Mouse (Mus musculus) urinary bladder, postnatal 4 days (tissue): Measurements from ENCODE around the gene Gramd1c.

Experiments used
- DNase-seq, 2 experiments: peaks; one replicate each; pipeline ENCODE4 v3.0.0; 2021 to 2022; ENCODE audit warnings: low spot score in 2 of 2

The Gramd1c gene

DNA sequence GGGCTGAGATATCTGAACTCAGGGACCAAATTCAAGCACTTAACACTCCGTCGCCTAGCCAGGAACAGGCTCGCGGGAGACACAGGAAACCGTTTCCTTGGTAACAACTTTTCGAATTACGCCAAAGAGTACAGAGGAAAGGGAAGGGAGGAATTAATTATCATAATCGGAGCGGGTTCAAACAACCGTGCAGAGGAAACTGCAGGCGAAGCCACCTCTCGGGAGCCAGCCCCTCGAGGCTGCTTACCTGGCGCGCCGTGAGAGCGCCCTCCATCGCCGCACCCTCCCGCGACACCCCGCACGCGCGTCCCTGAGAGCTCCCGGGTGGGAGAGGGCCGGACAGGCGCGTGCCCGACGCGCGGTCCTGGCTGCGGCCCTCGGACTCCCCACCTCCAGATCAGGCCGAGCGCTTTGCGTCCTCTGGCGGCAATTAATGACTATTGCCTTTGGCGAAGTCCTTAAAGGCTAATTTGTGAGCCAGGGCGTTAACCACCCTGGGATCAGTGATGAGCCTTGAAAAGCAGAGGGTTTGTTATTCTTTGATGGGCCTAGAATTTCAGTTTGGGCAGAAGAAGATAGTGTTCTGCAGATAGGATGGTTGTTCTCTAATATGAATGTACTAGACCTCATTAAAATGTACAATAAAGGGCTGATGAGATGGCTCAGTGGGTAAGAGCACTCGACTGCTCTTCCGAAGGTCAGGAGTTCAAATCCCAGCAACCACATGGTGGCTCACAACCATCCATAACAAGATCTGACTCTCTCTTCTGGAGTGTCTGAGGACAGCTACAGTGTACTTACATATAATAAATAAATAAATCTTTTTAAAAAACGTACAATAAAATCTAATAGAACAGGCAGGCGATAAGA lies at the start of gene Gramd1c:
Gene Gramd1c, minus strand, starts transcription at position 321 of the 870 bp plus-strand sequence.
- DNase-seq = peak; percentile 65 to 70

DNA sequence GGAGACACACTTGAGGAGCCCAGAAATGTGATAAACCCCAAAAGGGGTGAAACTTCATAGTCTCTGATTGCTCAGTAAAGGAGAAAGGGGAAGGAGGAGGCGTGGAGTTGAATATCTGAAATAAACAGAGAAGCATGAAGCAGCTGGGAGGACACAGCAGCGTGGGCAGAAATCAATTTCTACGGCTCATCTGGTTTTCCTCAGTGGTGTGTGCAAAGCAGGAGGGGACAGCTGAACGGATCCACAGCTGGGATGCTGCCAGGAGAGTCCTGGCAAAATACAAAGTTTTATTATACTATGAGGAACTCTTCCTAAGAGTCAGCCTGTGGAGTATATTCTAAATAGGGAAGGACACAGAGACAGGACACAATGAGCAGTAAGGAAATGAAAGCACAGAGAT lies 45.9 kb upstream of the Gramd1c start:
- DNase-seq = no peak

DNA sequence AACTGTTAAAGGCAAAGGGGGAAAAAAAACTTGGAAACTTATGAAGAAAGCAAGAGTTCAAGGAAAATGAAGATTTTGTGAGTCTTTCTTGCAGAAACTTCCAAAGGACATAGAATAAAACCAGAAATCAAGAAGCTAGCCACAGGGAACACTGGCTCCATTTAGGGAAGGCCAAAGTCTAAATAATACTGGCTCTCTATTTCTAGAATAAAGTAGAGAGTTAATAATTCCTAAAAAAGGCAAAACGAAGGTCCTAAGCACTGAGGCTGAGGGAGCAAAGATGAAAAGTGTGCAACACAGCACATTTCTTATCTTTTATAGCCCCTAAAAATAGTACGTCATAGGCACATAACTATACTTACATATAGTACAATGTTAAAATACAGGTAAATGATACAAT lies 42.1 kb upstream of the Gramd1c start:
- DNase-seq = no peak

DNA sequence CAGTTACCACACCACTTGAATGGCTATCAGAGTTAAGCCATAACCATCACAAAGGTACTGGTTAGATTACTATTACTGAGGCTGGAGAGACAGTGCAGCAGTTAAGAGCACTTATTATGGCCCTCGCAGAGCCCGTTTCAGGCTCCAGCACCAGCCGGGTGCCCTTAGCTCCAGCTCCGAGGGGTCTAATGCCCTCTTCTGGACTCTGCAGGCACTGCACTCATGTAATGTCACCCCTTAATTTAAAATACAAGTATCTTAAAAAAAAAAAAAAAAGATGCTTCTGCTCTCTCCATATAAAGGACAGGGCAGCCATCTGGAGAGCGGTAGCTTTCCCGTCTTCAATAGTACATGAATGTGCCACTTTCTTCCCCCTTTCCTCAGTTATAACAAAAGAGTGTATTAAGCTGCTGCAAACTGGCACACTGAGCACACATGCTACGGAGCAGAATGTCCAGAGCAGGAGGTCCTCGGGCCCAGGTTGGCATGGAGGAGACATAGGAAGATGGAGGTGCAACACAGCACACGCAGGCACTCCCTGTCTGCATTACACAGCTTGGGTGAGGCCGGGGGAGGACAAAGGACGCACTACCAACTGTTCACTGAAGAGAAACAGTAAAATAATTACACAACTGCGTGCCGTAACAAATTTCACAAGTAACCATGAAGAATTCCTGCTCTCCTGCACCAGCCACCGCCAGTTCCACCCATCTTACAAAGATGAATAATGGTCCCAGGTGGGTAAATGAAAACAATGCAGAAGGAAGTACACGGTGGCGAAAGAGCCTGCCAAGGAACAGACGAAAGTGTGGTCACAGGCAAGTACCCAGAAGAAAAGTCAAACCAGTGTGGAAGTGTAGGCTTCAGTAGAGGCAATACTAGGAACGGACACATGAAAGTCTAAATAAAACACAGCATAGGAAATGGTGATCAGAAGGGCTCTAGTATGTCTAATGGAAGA lies 40.9 kb upstream of the Gramd1c start:
- DNase-seq = no peak

DNA sequence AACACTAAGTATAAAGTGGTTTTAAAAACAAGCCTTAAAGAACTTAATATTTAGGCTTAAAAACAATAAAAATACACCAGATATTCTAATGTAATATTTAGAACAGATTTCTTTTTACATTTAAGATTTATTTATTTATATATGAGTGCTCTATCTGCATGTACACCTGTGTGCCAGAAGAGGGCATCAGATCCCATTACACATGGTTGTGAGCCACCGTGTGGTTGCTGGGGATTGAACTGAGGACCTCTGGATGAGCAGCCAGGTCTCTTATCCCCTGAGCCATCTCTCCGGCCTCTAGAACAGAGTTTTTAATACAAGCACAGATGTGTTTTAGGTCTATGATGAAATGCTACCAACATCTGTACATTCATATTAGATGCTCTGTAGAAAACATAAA lies 39.8 kb upstream of the Gramd1c start:
- DNase-seq = no peak

DNA sequence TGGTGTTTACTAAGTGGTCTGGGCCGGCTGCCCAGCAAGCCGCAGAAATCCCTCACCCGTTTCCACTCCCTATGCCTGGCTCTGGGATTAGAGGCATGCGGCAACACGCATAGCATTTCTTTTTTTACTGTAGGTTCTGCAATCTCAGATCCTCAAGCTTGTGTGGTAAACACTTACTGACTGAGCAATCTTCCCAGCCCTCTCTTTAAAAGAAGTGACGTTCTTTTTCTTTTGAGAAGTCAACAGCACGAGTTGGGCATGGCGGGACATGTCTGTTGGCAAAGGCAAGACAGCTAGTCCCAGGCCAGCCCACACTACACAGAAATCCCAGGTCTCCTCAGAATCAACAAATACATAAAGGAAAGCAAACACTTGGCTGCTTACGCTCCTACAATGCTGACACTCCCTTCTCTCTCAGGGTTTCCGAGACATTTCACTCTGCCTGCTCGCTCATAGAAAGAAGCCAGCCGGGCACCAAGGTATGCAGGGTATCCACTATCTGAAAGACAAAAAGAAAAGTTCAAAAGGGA lies 38.1 kb upstream of the Gramd1c start:
- no peak for DNase-seq

DNA sequence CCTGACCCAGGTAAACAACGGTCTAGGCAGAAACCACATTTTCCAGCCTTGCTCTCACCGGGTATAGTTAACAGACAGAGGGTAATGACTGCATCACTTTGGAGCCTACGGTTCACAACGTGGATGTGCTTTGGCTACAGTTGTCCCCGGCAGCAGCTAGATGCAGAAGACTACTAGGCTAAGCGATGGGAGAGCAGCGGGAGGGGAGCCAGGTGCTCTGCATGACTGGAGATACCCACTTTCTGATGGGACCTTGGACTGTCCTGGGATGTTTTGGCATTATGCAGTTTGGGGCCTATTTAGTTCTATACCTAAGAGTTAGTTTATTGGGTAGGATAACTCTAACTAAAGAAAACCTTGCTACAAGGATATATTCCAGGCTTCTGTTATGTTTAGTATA lies 36.2 kb upstream of the Gramd1c start:
- no peak for DNase-seq

DNA sequence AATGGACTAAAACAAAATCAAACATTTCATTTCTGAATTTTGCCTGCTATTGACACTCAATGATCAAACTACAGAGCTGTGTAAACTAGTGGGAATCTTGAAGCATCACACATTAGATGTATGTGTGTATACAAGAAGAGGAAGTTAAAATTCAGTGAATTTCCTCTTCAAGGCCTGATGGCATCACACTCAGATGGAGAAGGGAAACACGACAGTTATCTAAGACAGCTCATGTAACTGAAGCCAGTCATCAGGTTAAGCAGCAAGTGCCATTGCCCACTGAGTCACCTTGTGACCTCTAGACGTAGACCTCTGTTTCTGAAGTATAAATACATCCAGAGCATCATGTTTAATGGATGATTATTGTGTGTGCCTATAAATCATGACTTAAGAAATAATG lies 24.5 kb upstream of the Gramd1c start:
- no peak for DNase-seq

DNA sequence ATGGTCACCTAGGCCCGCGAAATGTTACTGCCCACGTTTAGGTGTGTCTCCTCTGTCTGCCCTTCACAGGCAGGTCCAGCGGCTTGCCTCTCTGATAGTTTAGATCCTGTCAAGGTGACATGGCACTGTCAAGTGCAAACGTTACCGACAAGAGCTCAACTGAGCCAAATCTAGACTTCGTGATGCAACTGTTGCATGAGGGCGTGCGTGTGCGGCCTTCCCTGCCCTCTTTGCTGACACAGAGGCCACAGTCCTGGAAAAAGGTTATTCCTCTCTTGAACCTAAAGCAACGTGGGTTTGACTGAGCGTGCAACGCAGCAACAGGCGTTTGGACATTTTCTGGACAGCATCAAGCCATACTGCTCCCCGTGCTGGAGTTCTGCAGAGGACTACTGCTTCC lies 1.8 kb downstream of the Gramd1c start:
- DNase-seq = no peak

DNA sequence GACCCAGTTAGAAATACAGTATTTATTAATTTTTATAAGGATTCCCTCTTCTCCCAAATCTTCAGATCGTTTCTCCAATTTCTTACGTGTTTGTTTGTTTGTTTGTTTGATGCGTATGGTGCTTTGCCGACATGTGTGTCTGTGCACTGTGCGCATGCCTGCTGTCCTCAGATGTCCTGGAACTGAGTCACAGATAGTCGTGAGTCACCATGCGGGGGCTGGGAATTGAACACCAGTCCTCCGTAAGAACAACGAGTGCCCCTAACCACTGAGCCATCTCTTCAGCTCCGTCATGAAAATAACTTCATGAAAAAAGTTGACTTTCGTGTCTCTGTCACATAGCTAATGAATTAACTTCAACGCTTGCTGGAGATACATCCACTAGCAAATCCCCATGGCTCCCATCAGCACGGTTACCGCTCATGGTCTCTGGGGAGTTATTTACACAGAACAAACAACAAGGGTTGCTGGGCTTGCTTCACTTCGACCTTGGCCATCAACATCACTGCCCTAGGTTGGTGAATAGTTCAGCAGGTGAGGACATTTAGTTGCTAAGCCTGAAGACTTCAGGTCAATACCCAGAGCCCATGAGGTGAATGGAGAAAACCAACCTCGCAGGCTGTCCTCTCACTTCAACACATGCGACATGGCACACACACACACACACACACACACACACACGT lies 2.4 kb downstream of the Gramd1c start:
- no peak for DNase-seq

DNA sequence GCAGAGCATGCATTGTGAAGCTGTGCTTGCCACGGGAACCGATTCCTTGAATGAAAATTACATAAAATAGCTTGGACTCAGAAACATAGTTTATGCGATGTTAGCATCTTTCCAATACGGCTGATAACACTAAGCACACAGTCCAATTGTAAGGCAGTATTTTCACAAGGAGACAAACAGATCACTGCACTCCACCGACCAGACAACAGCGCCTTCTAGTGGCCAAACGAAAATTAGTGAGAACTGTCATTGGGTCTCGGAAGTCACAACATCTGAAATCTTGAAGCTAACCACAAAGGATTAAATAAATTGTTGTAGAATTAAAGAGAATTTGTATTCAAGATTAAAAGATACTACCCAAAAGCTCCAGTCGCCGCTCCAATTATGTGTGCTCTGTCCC lies 4.4 kb downstream of the Gramd1c start:
- peak; percentile 38 to 77 for DNase-seq

DNA sequence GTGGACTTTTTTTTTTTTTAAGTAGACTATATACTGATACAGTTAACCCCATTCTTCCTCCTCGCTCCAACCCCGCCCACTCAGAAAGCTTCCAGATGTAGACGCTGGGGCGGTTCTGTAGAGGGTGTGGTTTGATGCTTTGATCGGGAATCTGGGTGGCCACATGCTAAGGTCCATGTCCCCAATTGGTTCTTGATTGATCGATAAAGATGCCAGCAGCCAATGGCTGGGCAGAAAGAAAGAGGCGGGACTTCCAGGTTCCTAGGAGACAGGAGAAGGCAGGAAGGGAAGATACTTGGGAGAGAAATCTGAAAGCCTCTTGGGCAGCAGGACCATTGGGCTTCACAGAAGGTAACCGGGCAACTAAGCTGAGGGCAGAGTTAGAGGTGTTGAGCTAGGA lies 7.4 kb downstream of the Gramd1c start:
- DNase-seq = peak in 1 of 2 experiments; percentile 45

DNA sequence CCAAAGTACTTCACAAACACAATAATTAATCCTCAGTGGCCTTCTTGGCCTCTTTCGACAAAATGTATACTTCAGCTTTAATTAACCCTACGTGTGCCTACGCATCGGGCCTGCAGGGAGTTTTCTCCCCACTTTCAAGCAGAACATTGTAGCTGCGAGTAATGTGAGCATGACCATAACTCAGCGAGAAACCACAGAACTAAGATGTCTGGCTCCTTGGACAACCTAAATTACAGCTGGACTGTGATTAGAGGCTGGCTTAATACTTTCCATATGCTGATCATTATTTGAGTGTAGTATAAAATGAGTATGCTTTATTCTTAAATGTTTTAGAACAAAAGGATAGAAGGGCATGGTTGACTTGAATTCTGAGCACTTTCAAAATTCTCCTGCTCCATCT lies 9.9 kb downstream of the Gramd1c start:
- DNase-seq = no peak

DNA sequence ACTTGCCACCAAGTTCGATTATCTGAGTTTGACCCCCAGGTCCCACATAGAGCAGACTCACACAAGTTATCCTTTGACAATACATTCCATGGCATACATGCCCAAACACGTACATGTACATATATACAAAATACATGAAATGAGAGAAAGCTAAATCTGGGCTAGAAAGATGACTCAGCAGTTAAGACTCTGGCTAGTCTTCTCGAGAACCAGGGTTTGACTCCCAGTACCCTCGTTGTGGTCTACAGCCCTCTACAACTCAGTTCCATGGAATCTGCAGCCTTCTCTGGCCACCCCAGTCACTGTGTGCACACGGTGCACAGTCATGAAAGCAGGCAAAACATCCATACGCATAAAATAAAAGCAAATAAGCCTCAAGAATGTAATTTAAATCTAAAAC lies 10.8 kb downstream of the Gramd1c start:
- DNase-seq = no peak

DNA sequence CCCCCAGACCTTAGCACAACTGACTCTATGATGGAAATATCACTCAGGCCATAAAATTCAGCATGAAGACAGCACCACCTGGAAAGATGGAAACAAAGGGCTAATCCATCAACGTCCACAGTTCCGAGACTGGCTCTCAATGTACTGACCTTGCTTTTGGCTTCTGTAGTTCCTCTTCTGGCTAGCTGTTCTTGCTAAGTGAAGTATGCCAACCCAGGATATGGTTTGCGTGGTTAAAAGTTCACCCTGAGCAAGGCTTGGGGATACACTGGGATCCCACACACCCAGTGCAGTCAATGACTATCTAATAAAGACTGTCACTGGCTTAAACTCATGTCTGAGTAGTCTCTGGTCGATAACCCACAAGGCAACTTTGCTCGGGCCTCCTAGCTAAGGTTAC lies 13.0 kb downstream of the Gramd1c start:
- peak in 1 of 2 experiments; percentile 16 for DNase-seq

DNA sequence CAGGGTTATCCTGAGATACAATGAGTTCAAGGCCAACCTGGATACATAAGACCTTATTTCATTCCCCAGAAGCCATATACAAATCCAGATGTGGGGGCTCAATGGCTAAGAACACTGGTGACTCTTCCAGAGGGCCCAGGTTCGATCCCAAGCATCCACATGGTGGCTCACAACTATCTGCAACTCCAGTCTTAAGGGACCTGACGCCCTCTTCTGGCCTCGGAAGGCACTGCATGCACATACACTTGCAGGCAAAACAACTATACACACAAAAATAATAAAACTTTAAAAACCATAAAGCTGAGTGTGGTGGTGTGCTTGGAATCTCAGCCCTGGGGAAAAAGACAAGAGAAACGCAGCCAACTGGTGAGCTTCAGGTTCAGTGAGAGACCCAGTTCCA lies 24.0 kb downstream of the Gramd1c start:
- DNase-seq = no peak

DNA sequence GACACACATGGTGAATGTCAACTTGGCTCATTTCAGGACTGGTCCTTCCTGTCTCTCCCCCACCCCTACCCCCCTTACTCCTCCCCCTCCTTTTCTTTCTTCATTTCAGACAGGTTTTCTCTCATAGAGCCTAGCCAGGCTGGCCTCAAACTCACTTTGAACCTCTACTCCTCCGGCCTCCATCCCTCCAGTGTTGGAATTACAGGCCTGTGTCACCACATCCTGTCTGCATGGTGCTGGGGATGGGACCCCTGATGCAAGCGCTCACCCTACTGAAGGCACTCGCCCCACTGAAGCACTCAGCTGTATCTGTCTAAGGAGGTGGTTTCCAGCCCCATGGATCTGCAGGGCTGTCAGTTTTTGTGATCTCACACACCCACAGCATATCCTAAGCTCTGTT lies 27.9 kb downstream of the Gramd1c start:
- DNase-seq = no peak

DNA sequence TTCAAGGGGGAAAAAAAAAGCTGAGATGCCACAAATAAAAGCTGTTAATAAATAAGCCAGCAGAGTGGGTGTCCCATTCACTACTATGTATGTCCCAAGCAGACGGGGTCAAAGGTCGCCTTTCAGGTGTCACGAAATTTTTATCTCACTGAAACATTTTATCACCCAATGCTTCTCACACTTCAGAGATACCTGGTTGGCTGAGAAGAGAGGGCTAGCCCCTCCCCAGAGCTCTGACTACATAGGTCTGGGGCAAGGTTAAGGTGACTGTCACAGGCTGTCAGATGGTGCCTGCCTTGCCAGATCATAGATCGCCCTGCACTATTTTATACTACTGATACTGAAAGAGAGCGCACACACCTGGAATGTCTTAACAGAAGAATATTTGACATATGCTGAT lies 29.8 kb downstream of the Gramd1c start:
- no peak for DNase-seq

DNA sequence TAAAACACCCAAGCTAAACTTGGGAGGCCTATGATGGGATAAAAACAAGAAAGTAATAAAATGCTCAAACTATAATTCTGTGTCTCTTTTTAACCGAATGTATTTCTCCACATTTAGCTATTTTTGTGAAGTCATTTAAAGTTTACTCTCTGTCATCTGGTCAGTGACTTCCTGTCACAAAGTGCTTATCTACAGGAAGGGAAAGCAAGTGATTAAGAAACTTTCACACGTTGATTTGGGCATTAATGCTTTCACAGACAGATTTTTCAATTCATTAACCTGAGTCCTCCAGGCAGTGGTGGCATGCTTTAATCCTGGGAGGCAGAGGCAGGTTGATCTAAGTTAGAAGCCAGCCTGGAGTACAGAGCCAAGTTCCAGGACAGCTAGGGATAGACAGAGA lies 33.9 kb downstream of the Gramd1c start:
- DNase-seq = no peak

DNA sequence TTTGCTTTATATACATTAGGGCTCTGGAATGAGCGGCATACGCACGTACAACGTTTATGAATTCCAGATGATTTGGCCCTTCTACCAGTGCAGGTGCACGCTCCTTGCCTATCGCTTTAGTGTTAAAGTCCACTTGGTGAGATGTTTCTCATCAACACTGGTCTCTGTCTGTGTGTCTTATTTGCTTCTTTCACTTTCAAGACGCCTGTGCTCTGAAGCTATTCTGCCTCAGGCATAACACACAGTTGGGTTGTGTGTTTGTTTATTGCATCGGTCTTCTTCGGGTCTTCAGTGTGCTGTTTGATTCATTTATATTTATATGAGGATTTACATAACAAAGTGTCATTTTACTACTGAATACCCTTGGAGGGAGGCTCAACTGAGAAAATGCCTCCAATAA lies 36.3 kb downstream of the Gramd1c start:
- DNase-seq = no peak

DNA sequence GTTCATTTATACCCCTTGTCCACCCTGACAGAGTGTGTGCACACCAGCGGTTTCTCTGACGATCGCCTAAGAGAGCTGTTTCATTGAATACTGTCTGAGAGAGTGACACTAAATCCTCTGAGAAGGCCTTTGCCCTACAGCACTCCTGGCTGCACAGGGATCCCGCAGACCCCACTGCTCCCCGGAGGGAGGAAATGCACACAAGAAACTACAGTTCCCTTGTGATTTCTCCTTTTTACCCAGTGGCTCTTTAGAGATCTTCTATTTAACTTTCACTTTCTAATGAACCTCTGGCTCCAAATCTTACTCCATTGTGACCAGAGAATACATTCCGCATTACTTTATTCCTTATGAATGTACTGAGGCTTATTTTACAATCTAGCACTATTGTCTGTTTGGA lies 36.9 kb downstream of the Gramd1c start:
- no peak for DNase-seq

DNA sequence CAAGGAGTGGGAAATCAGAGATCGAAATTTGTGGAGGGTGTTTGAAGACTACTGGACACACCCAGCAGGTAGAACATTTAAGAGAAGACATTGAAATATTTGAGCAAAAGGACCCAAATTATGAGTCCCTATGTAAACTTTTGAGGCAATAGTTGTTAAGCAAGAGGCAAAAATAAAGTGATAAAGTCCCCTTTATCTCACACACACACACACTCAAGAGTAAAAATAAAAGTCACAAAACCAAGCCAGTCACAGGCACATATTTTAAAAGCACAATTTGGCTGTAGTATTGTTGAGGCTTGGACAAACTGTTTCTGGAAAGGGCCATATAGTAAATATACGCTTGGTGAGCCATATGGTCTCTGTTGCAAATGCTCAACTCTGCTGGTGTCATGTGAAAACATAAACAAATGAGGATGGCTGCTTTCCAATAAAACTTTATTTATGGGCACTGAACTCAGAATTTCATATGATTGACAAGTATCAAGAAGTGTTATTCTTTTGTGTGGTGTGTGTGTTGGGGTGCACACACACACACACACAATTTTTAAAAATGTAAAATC lies 44.1 kb downstream of the Gramd1c start:
- DNase-seq = no peak
